Mouse (Mus musculus) kidney, adult 2 months (tissue): Measurements from ENCODE around the gene Meis1.

Source experiments
- CTCF ChIP-seq: fragments of 200-500 bp; conservative IDR thresholded peaks from 2 replicates; pipeline ENCODE4 v1.5.1; 2011; ENCODE audit warnings: low read depth, mild to moderate bottlenecking, control low read depth, low read length, moderate library complexity, mixed read lengths; ENCODE audit not compliant: insufficient read depth, insufficient read length
- POLR2A ChIP-seq: fragments of 200-500 bp; IDR thresholded peaks from one replicate; pipeline ENCODE4 v1.6.1; 2011; ENCODE audit warnings: low read depth, low read length, control low read depth

- TF ChIP-seq CTCF = no peak
- TF ChIP-seq POLR2A = no peak
Measured at GRCm38 (mm10) chr11:18885729-18886325, 133.0 kb downstream of the Meis1 start.
